Mouse (Mus musculus) CD8-positive naive resting alpha-beta T cell, adult 2 months (primary cell): ENCODE measurements at regions not wholly inside any gene's neighbourhood (a gene's known extent, or its start where the extent isn't known, plus 50 kb on each side); places are given as distances from the start of the nearest gene placed in this dataset.
"Not testable (repeated sequence)": the region's sequence is repeated elsewhere in the genome, so short reads cannot be mapped to it uniquely, and the experiment has no call there.

Experiments used
- DNase-seq, 2 experiments: peaks; one replicate each; pipeline ENCODE4 v3.0.0; 2022; ENCODE audit warnings: low read depth in 2 of 2, low spot score in 2 of 2

- DNase-seq: no peak
Measured at GRCm38 (mm10) chr9:72166084-72166483, 54.4 kb upstream of the Tcf12 start.

- DNase-seq: no peak
Measured at GRCm38 (mm10) chr9:72166611-72167010, 54.9 kb upstream of the Tcf12 start.

GRCm38 (mm10) chr9:72169231-72169630 lies 57.6 kb upstream of the Tcf12 start:
- no peak for DNase-seq

GRCm38 (mm10) chr9:72169728-72170188 lies 58.1 kb upstream of the Tcf12 start:
- DNase-seq: no peak

- no peak for DNase-seq
Measured at GRCm38 (mm10) chr9:72170235-72170634, 58.6 kb upstream of the Tcf12 start.

- no peak for DNase-seq
Measured at GRCm38 (mm10) chr9:72172331-72172730, 60.7 kb upstream of the Tcf12 start.

- DNase-seq: no peak
Measured at GRCm38 (mm10) chr9:72180972-72181371, 69.3 kb upstream of the Tcf12 start.

- no peak for DNase-seq
Measured at GRCm38 (mm10) chr9:72183336-72183735, 71.7 kb upstream of the Tcf12 start.

GRCm38 (mm10) chr9:72183925-72184324 lies 72.3 kb upstream of the Tcf12 start:
- DNase-seq: no peak

GRCm38 (mm10) chr9:72189867-72190266 lies 78.2 kb upstream of the Tcf12 start:
- no peak for DNase-seq

- no peak for DNase-seq
Measured at GRCm38 (mm10) chr9:72190631-72191030, 79.0 kb upstream of the Tcf12 start.

GRCm38 (mm10) chr9:72191091-72191490 lies 79.4 kb upstream of the Tcf12 start:
- no peak for DNase-seq

GRCm38 (mm10) chr9:72192051-72192952 lies 80.6 kb upstream of the Tcf12 start:
- peak; percentile 8 to 40 for DNase-seq

- not testable (repeated sequence) for DNase-seq
Measured at GRCm38 (mm10) chr9:72192953-72193337, 81.3 kb upstream of the Tcf12 start.

- DNase-seq: no peak
Measured at GRCm38 (mm10) chr9:72195348-72195747, 79.3 kb upstream of the Zfp280d start.

- DNase-seq: no peak
Measured at GRCm38 (mm10) chr9:72196626-72197330, 77.9 kb upstream of the Zfp280d start.

- DNase-seq: no peak
Measured at GRCm38 (mm10) chr9:72197331-72197732, 77.3 kb upstream of the Zfp280d start.

- DNase-seq: no peak
Measured at GRCm38 (mm10) chr9:72198976-72199375, 75.7 kb upstream of the Zfp280d start.

- no peak for DNase-seq
Measured at GRCm38 (mm10) chr9:72204357-72204905, 70.2 kb upstream of the Zfp280d start.

GRCm38 (mm10) chr9:72205815-72206214 lies 68.8 kb upstream of the Zfp280d start:
- no peak for DNase-seq

- DNase-seq: no peak
Measured at GRCm38 (mm10) chr9:72206911-72207310, 67.7 kb upstream of the Zfp280d start.

GRCm38 (mm10) chr9:72208296-72208695 lies 66.4 kb upstream of the Zfp280d start:
- DNase-seq: no peak
